Mouse (Mus musculus): ENCODE data around the gene Cd80. TPM values are rescaled to one million over a fixed set of nuclear protein-coding genes. Genes with fewer than 3 reads are reported as not detected.

Gene Cd80
- polyA plus RNA-seq, 1 experiment from 2014 or later = 0.66 TPM

DNA sequence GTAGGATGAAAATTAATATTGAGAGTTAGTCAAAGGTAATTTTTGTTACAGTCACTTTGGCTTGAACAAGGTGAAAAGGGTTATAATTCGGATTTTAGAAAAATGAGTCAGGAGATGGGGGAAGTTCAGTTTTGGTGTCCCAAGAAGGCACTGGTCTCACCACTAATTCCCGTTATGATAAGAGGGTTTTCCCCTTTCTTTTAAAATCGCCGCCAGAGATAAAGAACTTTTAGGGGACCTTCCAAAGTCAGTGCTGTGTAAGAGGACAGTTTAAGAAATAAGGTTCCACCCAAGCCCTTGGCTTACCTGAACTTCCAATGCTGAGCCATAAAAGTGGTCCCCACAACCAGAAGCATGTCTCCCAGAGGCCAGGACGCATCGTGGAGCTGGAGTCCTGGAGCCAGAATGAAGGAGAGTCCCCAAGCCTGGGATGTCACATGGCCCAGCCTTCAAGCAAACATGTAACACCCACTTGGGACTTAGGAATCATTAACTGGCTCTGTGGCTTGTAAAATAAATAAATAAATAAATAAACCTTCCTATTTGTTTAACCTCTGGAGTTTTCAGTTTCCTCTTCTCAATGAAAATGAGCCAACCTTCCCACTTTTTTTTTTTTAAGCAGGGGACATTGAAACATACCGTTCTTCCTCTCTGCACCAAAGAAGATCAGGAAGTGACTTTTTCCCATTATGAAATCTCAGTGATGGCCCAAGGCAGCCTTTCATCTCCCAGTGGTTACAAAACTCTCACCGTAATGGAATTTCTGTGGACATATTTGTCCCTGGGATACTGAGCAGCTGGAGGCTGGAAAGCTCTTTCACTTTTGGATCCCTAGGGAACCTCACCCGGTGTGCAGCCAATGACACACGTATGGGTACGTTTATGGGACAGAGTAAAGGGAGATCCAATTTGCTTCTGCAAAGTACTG lies 22.6 kb upstream of the Cd80 start, which contains the start of gene Pla1a:
TSS of gene Pla1a (minus strand) at position 648 of the 928 bp plus-strand sequence.
- WGBS = 72% methylated on average over 11 of the region's 11 CpGs
- no peaks in the 10 kb centered on the region for H3K9me3 ChIP-seq (replicated peaks; ENCODE audit: control insufficient read depth, low read length)
- H3K4me1 ChIP-seq (ENCODE audit: control insufficient read depth, insufficient read depth, low read length) = no peaks in the 10 kb centered on the region
- H3K9ac ChIP-seq (ENCODE audit: low read length) = no peak within 1 kb of the TSS
- H3K27ac ChIP-seq (ENCODE audit: low read length) = no peak within 1 kb of the TSS
- no peak within 1 kb of the TSS for H3K4me2 ChIP-seq (ENCODE audit: low read depth, low read length)
- H3K4me3 ChIP-seq (replicated peaks; ENCODE audit: low read length) = no peak within 1 kb of the TSS
- no peaks in the 10 kb centered on the region for H3K36me3 ChIP-seq (ENCODE audit: control insufficient read depth, insufficient read depth, low read length)
- ATAC-seq (ENCODE audit: insufficient read depth, low FRiP score) = no peak
- no peaks in the 10 kb centered on the region for H3K27me3 ChIP-seq (ENCODE audit: control insufficient read depth, insufficient read depth, low read length)

DNA sequence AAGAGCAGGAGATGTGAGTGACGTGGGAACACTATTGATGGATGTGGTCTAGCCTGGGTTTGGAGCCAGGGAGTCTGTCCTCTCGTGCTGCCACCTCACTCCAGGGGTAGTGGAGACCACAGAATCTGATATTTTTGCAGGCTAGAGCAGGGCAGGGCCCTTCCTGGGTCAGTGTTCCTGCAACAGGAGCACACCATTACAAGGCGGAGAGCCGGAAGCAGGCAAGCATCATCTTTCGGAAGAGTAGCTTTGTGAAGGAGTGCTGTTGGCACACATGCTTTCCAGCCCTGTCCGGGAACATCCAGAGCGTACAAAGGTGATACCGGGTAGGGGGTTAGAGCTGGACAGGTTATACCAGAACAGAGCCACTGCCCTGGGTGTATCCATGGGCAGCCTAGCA lies 21.8 kb upstream of the Cd80 start:
- H3K4me2 ChIP-seq (ENCODE audit: low read depth, low read length) = no peak overlapping the region
- H3K27ac ChIP-seq (ENCODE audit: low read length) = no peak overlapping the region
- H3K9me3 ChIP-seq (replicated peaks; ENCODE audit: control insufficient read depth, low read length) = no peaks in the 10 kb centered on the region
- H3K4me1 ChIP-seq (ENCODE audit: control insufficient read depth, insufficient read depth, low read length) = no peaks in the 10 kb centered on the region
- no peak overlapping the region for H3K9ac ChIP-seq (ENCODE audit: low read length)
- no peaks in the 10 kb centered on the region for H3K27me3 ChIP-seq (ENCODE audit: control insufficient read depth, insufficient read depth, low read length)
- H3K4me3 ChIP-seq (replicated peaks; ENCODE audit: low read length) = no peak overlapping the region
- WGBS = 90% methylated on average over 8 of the region's 8 CpGs
- no peak for ATAC-seq (ENCODE audit: insufficient read depth, low FRiP score)
- no peaks in the 10 kb centered on the region for H3K36me3 ChIP-seq (ENCODE audit: control insufficient read depth, insufficient read depth, low read length)

DNA sequence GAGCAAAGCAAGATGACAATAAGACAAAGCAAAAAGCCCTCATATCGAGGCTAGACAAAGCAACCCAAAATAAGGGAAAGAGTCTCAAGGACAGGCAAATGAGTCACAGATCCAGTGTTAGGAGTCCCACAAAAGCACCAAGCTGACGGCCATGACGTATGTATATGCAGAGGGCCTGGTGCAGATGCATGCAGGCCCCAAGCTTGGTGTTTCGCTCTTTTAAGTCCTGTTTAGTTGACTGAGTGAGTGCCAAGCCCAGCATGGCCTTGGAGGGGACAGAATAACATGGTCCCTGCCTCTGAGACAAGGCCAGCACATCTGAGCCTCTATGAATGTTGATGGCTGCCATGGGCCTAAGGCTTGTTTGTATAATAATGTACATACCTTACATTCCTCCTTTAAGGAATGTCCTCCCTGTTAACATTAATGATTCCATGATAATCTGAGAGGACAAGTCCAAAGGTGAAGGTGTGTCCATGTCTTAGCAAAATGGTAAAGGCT lies 21.0 kb upstream of the Cd80 start:
- Histone ChIP-seq H3K9ac (ENCODE audit: low read length) (no peak overlapping the region), H3K4me3 (replicated peaks; ENCODE audit: low read length) (no peak overlapping the region), H3K4me2 (ENCODE audit: low read depth, low read length) (no peak overlapping the region), H3K36me3 (ENCODE audit: control insufficient read depth, insufficient read depth, low read length) (no peaks in the 10 kb centered on the region), H3K9me3 (replicated peaks; ENCODE audit: control insufficient read depth, low read length) (no peaks in the 10 kb centered on the region), H3K4me1 (ENCODE audit: control insufficient read depth, insufficient read depth, low read length) (no peaks in the 10 kb centered on the region), H3K27ac (ENCODE audit: low read length) (no peak overlapping the region), H3K27me3 (ENCODE audit: control insufficient read depth, insufficient read depth, low read length) (no peaks in the 10 kb centered on the region)
- 85% methylated on average over 4 of the region's 4 CpGs for WGBS
- ATAC-seq (ENCODE audit: insufficient read depth, low FRiP score) = no peak

DNA sequence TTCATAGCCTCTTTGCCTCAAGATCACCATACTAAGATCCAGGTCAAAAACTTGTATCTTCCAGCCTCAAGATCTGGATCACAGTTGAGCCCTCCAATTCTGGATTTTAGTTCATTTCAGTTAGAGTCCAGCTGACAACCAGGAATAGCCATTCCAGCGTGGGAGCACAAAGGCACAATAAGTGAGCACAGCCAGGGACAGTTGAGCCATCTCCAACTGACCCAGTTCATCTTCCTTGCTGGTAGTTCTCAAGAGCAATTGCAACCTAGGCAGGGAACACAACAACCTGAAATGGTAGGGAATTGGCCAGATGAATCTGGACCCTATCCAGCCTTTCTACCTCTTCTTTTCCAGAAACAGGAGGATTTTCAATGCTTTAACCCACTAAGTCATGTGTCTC lies 16.2 kb upstream of the Cd80 start:
- no peak for ATAC-seq (ENCODE audit: insufficient read depth, low FRiP score)
- Histone ChIP-seq H3K4me1 (ENCODE audit: control insufficient read depth, insufficient read depth, low read length) (no peaks in the 10 kb centered on the region), H3K9me3 (replicated peaks; ENCODE audit: control insufficient read depth, low read length) (no peaks in the 10 kb centered on the region), H3K36me3 (ENCODE audit: control insufficient read depth, insufficient read depth, low read length) (peaks cover 3% of the 10 kb centered on the region; the same call in 1 of the 2 replicates), H3K4me2 (ENCODE audit: low read depth, low read length) (no peak overlapping the region), H3K27ac (ENCODE audit: low read length) (no peak overlapping the region), H3K27me3 (ENCODE audit: control insufficient read depth, insufficient read depth, low read length) (no peaks in the 10 kb centered on the region), H3K9ac (ENCODE audit: low read length) (no peak overlapping the region), H3K4me3 (replicated peaks; ENCODE audit: low read length) (no peak overlapping the region)
- 81% methylated on average over 1 of the region's 1 CpGs for WGBS

DNA sequence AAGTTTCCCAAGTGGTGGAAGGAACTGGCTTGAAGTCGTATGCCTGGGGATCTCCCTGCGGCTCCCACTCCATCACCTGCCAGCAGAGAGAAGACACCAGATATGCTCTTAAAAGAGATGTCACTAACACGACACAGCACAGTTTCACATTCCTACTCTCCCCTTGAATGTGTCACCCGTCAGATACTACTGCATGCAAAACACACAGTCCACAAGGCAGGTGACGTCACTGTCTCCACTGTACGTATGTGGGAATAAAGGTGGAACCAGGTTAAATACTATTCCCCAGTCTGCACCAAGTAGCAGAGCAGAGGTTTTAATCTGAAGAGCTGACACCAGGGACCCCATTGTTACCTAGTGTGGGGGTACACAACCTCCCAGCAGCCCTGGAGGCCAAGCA lies 15.0 kb upstream of the Cd80 start:
- Histone ChIP-seq H3K4me1 (ENCODE audit: control insufficient read depth, insufficient read depth, low read length) (no peaks in the 10 kb centered on the region), H3K27me3 (ENCODE audit: control insufficient read depth, insufficient read depth, low read length) (no peaks in the 10 kb centered on the region), H3K36me3 (ENCODE audit: control insufficient read depth, insufficient read depth, low read length) (peaks cover 14% of the 10 kb centered on the region), H3K9ac (ENCODE audit: low read length) (no peak overlapping the region), H3K9me3 (replicated peaks; ENCODE audit: control insufficient read depth, low read length) (no peaks in the 10 kb centered on the region), H3K27ac (ENCODE audit: low read length) (no peak overlapping the region), H3K4me2 (ENCODE audit: low read depth, low read length) (no peak overlapping the region), H3K4me3 (replicated peaks; ENCODE audit: low read length) (no peak overlapping the region)
- ATAC-seq (ENCODE audit: insufficient read depth, low FRiP score) = no peak
- 71% methylated on average over 6 of the region's 6 CpGs for WGBS

DNA sequence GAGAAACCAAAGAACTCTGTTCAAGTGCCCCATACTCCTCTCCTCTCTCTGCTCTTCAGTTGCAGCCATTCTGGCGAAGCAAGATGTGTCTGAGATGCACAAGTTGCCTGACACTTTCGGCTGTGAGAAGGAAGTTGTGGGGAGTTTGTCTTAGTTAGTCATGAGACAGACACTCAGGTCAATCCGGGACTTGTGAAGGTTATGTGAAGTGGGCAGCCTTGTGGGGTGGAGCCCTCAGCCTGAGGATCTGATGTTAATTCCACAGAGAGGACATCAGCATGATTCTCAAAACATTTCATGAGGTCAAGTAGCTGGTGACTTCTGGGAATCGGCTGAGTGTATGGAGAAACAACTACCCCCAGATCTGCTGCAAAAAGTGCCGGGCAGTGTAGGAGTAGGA lies 13.8 kb upstream of the Cd80 start:
- no peak for ATAC-seq (ENCODE audit: insufficient read depth, low FRiP score)
- 77% methylated on average over 5 of the region's 5 CpGs for WGBS
- no peak overlapping the region for H3K4me3 ChIP-seq (replicated peaks; ENCODE audit: low read length)
- no peak overlapping the region for H3K27ac ChIP-seq (ENCODE audit: low read length)
- no peak overlapping the region for H3K4me2 ChIP-seq (ENCODE audit: low read depth, low read length)
- no peak overlapping the region for H3K9ac ChIP-seq (ENCODE audit: low read length)
- no peaks in the 10 kb centered on the region for H3K9me3 ChIP-seq (replicated peaks; ENCODE audit: control insufficient read depth, low read length)
- H3K4me1 ChIP-seq (ENCODE audit: control insufficient read depth, insufficient read depth, low read length) = no peaks in the 10 kb centered on the region
- H3K27me3 ChIP-seq (ENCODE audit: control insufficient read depth, insufficient read depth, low read length) = no peaks in the 10 kb centered on the region
- peaks cover 22% of the 10 kb centered on the region for H3K36me3 ChIP-seq (ENCODE audit: control insufficient read depth, insufficient read depth, low read length)

DNA sequence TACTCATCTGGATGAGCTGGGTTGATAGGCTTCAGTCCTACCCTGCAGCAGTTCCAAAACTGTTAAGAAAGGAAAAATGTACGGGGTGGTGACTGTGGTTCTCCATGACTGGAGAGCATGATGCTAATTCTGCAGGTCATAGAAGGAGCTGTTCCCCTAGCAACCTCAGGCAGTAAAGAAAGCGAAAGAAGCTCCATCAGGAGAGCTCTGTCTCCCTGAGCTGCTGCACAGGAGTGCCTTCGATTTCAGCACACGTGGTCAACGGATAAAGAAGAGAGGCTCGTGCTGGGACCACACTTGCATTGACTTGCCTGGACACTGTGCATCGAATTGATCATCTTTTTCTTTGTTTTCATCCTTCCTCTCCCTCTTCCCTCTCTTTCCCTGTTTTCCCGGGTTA lies 13.1 kb upstream of the Cd80 start:
- Histone ChIP-seq H3K9ac (ENCODE audit: low read length) (no peak overlapping the region), H3K4me2 (ENCODE audit: low read depth, low read length) (no peak overlapping the region), H3K36me3 (ENCODE audit: control insufficient read depth, insufficient read depth, low read length) (peaks cover 28% of the 10 kb centered on the region), H3K4me1 (ENCODE audit: control insufficient read depth, insufficient read depth, low read length) (no peaks in the 10 kb centered on the region), H3K27ac (ENCODE audit: low read length) (no peak overlapping the region), H3K4me3 (replicated peaks; ENCODE audit: low read length) (no peak overlapping the region), H3K9me3 (replicated peaks; ENCODE audit: control insufficient read depth, low read length) (no peaks in the 10 kb centered on the region), H3K27me3 (ENCODE audit: control insufficient read depth, insufficient read depth, low read length) (no peaks in the 10 kb centered on the region)
- no peak for ATAC-seq (ENCODE audit: insufficient read depth, low FRiP score)
- WGBS = 84% methylated on average over 8 of the region's 8 CpGs

DNA sequence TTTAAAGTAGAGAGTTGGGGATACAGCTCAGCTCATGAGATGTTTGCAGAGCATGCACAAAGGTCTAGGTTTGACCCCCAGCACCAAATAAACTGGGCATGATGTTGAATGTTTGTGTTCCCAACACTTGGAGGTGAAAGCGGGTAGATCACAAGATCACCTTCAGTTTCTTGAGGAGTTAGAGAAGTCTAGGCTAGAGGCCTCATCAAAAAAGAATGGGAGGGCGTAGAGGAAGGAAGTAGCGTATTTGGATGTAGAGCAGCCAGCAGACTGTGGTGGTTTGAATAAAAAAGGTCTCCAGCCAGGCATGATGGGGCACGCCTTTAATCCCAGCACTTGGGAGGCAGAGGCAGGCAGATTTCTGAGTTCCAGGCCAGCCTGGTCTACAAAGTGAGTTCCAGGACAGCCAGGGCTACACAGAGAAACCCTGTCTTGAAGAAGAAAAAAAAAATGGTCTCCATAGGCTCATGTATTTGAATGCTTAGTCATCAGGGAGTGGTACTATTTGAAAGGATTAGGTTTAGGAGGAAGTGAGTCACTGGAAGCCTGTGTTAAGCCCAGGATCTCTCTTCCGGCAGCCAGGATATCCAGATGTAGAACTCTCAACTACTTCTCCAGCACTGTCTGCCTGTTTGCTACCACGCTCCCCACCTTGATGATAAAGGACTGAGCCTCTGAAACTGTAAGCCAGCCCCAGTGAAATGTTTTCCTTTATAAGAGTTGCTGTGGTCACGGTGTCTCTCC lies 11.5 kb upstream of the Cd80 start:
- Histone ChIP-seq H3K9me3 (replicated peaks; ENCODE audit: control insufficient read depth, low read length) (no peaks in the 10 kb centered on the region), H3K27ac (ENCODE audit: low read length) (no peak overlapping the region), H3K27me3 (ENCODE audit: control insufficient read depth, insufficient read depth, low read length) (no peaks in the 10 kb centered on the region), H3K4me1 (ENCODE audit: control insufficient read depth, insufficient read depth, low read length) (no peaks in the 10 kb centered on the region), H3K9ac (ENCODE audit: low read length) (no peak overlapping the region), H3K4me2 (ENCODE audit: low read depth, low read length) (no peak overlapping the region), H3K36me3 (ENCODE audit: control insufficient read depth, insufficient read depth, low read length) (peaks cover 31% of the 10 kb centered on the region), H3K4me3 (replicated peaks; ENCODE audit: low read length) (no peak overlapping the region)
- ATAC-seq (ENCODE audit: insufficient read depth, low FRiP score) = no peak
- WGBS = 93% methylated on average over 7 of the region's 7 CpGs

DNA sequence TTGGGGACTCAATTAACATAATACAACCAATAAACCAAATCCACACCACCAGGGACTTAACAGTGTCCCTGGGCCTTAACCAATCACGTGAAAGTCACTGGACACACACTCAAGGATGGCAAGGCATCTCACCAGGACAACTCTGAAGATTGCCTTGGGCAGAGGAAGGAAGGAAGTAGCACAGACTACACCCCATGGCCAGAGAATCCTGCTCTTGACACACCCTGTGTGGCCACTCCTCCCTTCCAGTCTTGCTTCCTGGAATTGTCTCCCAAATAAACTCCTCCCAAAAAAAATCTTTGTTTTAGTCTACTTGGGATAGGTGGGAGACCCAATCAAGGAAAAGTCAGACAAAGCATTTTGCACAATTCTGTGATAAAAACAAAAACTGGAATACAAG lies 10.3 kb upstream of the Cd80 start:
- no peak for ATAC-seq (ENCODE audit: insufficient read depth, low FRiP score)
- Histone ChIP-seq H3K27me3 (ENCODE audit: control insufficient read depth, insufficient read depth, low read length) (no peaks in the 10 kb centered on the region), H3K36me3 (ENCODE audit: control insufficient read depth, insufficient read depth, low read length) (peaks cover 34% of the 10 kb centered on the region), H3K4me3 (replicated peaks; ENCODE audit: low read length) (no peak overlapping the region), H3K4me2 (ENCODE audit: low read depth, low read length) (no peak overlapping the region), H3K27ac (ENCODE audit: low read length) (no peak overlapping the region), H3K9me3 (replicated peaks; ENCODE audit: control insufficient read depth, low read length) (no peaks in the 10 kb centered on the region), H3K4me1 (ENCODE audit: control insufficient read depth, insufficient read depth, low read length) (no peaks in the 10 kb centered on the region), H3K9ac (ENCODE audit: low read length) (no peak overlapping the region)
- 82% methylated on average over 1 of the region's 1 CpGs for WGBS

Data from stomach, embryonic 16.5 days (tissue).